Mouse (Mus musculus) MEL (cell line): ENCODE measurements at regions not wholly inside any gene's neighbourhood (a gene's known extent, or its start where the extent isn't known, plus 50 kb on each side); places are given as distances from the start of the nearest gene placed in this dataset.

ENCODE experiments used
- DNase-seq: peaks from one replicate; pipeline ENCODE4 v3.0.0; 2011; ENCODE audit warnings: low read depth, low spot score
- H3K27ac ChIP-seq: 2 replicates; pipeline ENCODE4 v1.5.1; 2012; ENCODE audit warnings: low read depth, mild to moderate bottlenecking, control low read depth, low read length, moderate library complexity; ENCODE audit not compliant: control insufficient read depth
- H3K27me3 ChIP-seq, 2 experiments: fragments of 150-350 bp in 1 of 2; sonication (generic) in 1 of 2; 2 replicates each; pipeline ENCODE4 v1.6.1; 2012; ENCODE audit warnings: low read length in 2 of 2, mild to moderate bottlenecking in 2 of 2, improper control_type of control experiment in 1 of 2, moderate library complexity in 1 of 2; ENCODE audit not compliant: insufficient read depth in 2 of 2, control insufficient read depth in 1 of 2
- H3K36me3 ChIP-seq, 2 experiments: 2 replicates each; pipeline ENCODE4 v1.6.1; 2012 to 2014; ENCODE audit warnings: low read length in 2 of 2, improper control_type of control experiment in 1 of 2, inconsistent platforms in 1 of 2, mild to moderate bottlenecking in 1 of 2; ENCODE audit not compliant: insufficient read depth in 2 of 2, control insufficient read depth in 1 of 2
- H3K4me1 ChIP-seq, 2 experiments: fragments of 150-350 bp in 1 of 2; sonication (generic) in 1 of 2; 2 replicates each; pipeline ENCODE4 v1.6.1; 2012; ENCODE audit warnings: low read length in 2 of 2, improper control_type of control experiment in 1 of 2, mild to moderate bottlenecking in 1 of 2; ENCODE audit not compliant: insufficient read depth in 2 of 2, control insufficient read depth in 1 of 2
- H3K4me3 ChIP-seq, 2 experiments: fragments of 150-350 bp in 1 of 2; sonication (generic) in 1 of 2; 2 replicates each; pipeline ENCODE4 v1.5.1; 2012; ENCODE audit warnings: low read depth in 2 of 2, low read length in 2 of 2, mild to moderate bottlenecking in 2 of 2, moderate library complexity in 2 of 2, control low read depth in 1 of 2, improper control_type of control experiment in 1 of 2; ENCODE audit not compliant: control insufficient read depth in 1 of 2, insufficient read depth in 1 of 2
- H3K79me2 ChIP-seq: 2 replicates; pipeline ENCODE4 v1.6.1; 2012; ENCODE audit warnings: mild to moderate bottlenecking, low read length, moderate library complexity; ENCODE audit not compliant: control insufficient read depth, poor library complexity, insufficient read depth
- H3K9ac ChIP-seq: 2 replicates; pipeline ENCODE4 v1.6.1; 2012; ENCODE audit warnings: low read depth, mild to moderate bottlenecking, control low read depth, low read length, moderate library complexity; ENCODE audit not compliant: control insufficient read depth, poor library complexity, severe bottlenecking
- H3K9me3 ChIP-seq: fragments of 150-350 bp; sonication (generic); replicated peaks from 2 replicates; pipeline ENCODE4 v1.6.1; 2012; ENCODE audit warnings: mild to moderate bottlenecking, low read length, improper control_type of control experiment, moderate library complexity; ENCODE audit not compliant: insufficient read depth
- BHLHE40 ChIP-seq: IDR thresholded peaks from 2 replicates; pipeline ENCODE4 v1.6.1; 2012; ENCODE audit warnings: low read depth, mild to moderate bottlenecking, inconsistent platforms, low read length, improper control_type of control experiment, borderline replicate concordance
- CHD2 ChIP-seq: IDR thresholded peaks from 2 replicates; pipeline ENCODE4 v1.6.1; 2011; ENCODE audit warnings: low read length, improper control_type of control experiment
- E2F4 ChIP-seq: IDR thresholded peaks from 2 replicates; pipeline ENCODE4 v1.6.1; 2011; ENCODE audit warnings: low read depth, low read length, improper control_type of control experiment, borderline replicate concordance
- ELF1 ChIP-seq: IDR thresholded peaks from 2 replicates; pipeline ENCODE4 v1.6.1; 2014; ENCODE audit warnings: low read depth, mild to moderate bottlenecking, inconsistent platforms, low read length, improper control_type of control experiment, moderate library complexity
- HCFC1 ChIP-seq: IDR thresholded peaks from 2 replicates; pipeline ENCODE4 v1.6.1; 2012; ENCODE audit warnings: low read depth, mild to moderate bottlenecking, inconsistent platforms, low read length, improper control_type of control experiment, moderate library complexity
- JUND ChIP-seq: IDR thresholded peaks from 2 replicates; pipeline ENCODE4 v1.6.1; 2011; ENCODE audit warnings: low read depth, mild to moderate bottlenecking, improper control_type of control experiment, low read length
- MAFK ChIP-seq: IDR thresholded peaks from 2 replicates; pipeline ENCODE4 v1.6.1; 2011; ENCODE audit warnings: low read depth, mild to moderate bottlenecking, low read length, improper control_type of control experiment, borderline replicate concordance
- MXI1 ChIP-seq: IDR thresholded peaks from 2 replicates; pipeline ENCODE4 v1.6.1; 2011; ENCODE audit warnings: mild to moderate bottlenecking, low read depth, low read length, improper control_type of control experiment
- MYB ChIP-seq: IDR thresholded peaks from 2 replicates; pipeline ENCODE4 v1.6.1; 2011; ENCODE audit warnings: mild to moderate bottlenecking, low read depth, low read length, improper control_type of control experiment
- MYC ChIP-seq: IDR thresholded peaks from 2 replicates; pipeline ENCODE4 v1.6.1; 2011; ENCODE audit warnings: low read depth, mild to moderate bottlenecking, low read length, improper control_type of control experiment, moderate library complexity
- NELFE ChIP-seq: IDR thresholded peaks from 2 replicates; pipeline ENCODE4 v1.6.1; 2011; ENCODE audit warnings: low read depth, low read length, improper control_type of control experiment
- POLR2A ChIP-seq, 2 experiments: IDR thresholded peaks; 2 replicates each; pipeline ENCODE4 v1.6.1; 2011 to 2012; ENCODE audit warnings: low read length in 2 of 2, mild to moderate bottlenecking in 2 of 2, control low read depth in 1 of 2, improper control_type of control experiment in 1 of 2, low read depth in 1 of 2, moderate library complexity in 1 of 2; ENCODE audit not compliant: control insufficient read depth in 1 of 2, insufficient read depth in 1 of 2, poor library complexity in 1 of 2
- POLR2AphosphoS2 ChIP-seq: IDR thresholded peaks from 2 replicates; pipeline ENCODE4 v1.6.1; 2011; ENCODE audit warnings: low read length, improper control_type of control experiment
- POLR2AphosphoS5 ChIP-seq: IDR thresholded peaks from 2 replicates; pipeline ENCODE4 v1.6.1; 2012; ENCODE audit warnings: low read depth, borderline replicate concordance, mild to moderate bottlenecking, inconsistent platforms, low read length, moderate library complexity, mixed read lengths
- RCOR1 ChIP-seq: IDR thresholded peaks from 2 replicates; pipeline ENCODE4 v1.6.1; 2012; ENCODE audit warnings: low read depth, mild to moderate bottlenecking, inconsistent platforms, low read length, improper control_type of control experiment
- TBP ChIP-seq: IDR thresholded peaks from 2 replicates; pipeline ENCODE4 v1.8.0; 2011; ENCODE audit warnings: low read depth, low read length, improper control_type of control experiment
- TCF12 ChIP-seq: IDR thresholded peaks from 2 replicates; pipeline ENCODE4 v1.6.1; 2014; ENCODE audit warnings: low read depth, mild to moderate bottlenecking, inconsistent platforms, low read length, improper control_type of control experiment, moderate library complexity
- ZC3H11A ChIP-seq: IDR thresholded peaks from 2 replicates; pipeline ENCODE4 v1.6.1; 2012; ENCODE audit warnings: low read depth, mild to moderate bottlenecking, inconsistent platforms, low read length, improper control_type of control experiment
- ZNF384 ChIP-seq: IDR thresholded peaks from 2 replicates; pipeline ENCODE4 v1.6.1; 2012; ENCODE audit warnings: low read depth, mild to moderate bottlenecking, inconsistent platforms, low read length, improper control_type of control experiment

DNA sequence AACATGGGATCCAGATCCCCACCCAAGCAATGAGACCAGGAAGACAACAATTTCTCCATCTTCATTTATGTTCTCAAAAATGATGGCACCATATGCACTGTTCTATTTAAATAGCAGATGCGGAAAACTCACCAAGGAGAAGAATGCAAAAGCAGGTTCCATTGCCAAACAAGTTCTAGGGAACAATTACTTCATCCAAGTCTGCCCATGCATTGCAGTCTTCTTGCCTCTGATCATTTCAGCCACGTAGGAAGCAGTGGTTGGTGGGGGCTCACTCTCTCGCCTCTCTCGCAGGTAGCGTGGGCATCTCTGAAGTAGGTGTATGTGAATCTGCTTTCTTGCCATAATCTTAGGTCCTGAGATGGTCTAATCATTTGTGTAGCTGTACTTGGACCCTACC, 557.5 kb upstream of the Id2 start:
- H3K9me3 ChIP-seq: no peaks in the 10 kb centered on the region
- no peaks in the 10 kb centered on the region for H3K4me1 ChIP-seq
- H3K36me3 ChIP-seq: no peaks in the 10 kb centered on the region
- no peak overlapping the region for H3K4me3 ChIP-seq
- DNase-seq: no peak
- TF ChIP-seq POLR2AphosphoS5 (no peak), ZNF384 (no peak), ZC3H11A (no peak), JUND (no peak), MYB (no peak), MYC (no peak), TBP (no peak), RCOR1 (no peak), CHD2 (no peak), MAFK (no peak), TCF12 (no peak), POLR2AphosphoS2 (no peak), BHLHE40 (no peak), HCFC1 (no peak), NELFE (no peak), MXI1 (no peak)
- TF ChIP-seq, all 39 proteins: peak for 0
- Histone ChIP-seq H3K79me2 (no peaks in the 10 kb centered on the region), H3K27ac (no peak overlapping the region), H3K27me3 (no peaks in the 10 kb centered on the region; a peak in 1 of 4 replicates), H3K9ac (no peak overlapping the region)

DNA sequence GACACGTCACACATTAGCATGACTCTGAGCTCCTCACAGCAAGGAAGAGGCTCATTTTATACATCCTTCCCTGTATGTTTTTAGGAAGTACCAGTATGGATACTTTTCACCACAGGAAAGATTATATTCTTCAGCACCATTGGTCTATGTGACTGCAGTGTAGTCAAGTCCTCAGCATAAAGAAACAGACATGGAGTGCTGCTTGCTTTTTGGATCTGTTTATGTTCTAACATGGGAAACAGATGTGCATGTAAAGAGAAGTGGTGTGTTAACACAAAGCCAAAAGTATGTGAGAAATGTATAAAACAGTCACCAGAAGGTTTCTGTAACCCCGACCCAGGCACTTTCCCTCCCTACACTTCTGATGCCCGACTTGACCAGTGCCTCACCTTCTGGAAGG, 553.3 kb upstream of the Id2 start:
- H3K36me3 ChIP-seq: no peaks in the 10 kb centered on the region
- TF ChIP-seq POLR2A (IDR thresholded peaks at IDR 0.05; ENCODE audit: control insufficient read depth in 1 of 2, insufficient read depth in 1 of 2, low read depth in 1 of 2, low read length in 2 of 2, poor library complexity in 1 of 2): no peak
- no peak for TF ChIP-seq NELFE
- TF ChIP-seq, all 39 proteins: peak for 0
- Histone ChIP-seq H3K9ac (no peak overlapping the region), H3K27me3 (no peaks in the 10 kb centered on the region; a peak in 1 of 4 replicates), H3K4me1 (no peaks in the 10 kb centered on the region), H3K4me3 (no peak overlapping the region), H3K9me3 (no peaks in the 10 kb centered on the region), H3K27ac (no peak overlapping the region), H3K79me2 (no peaks in the 10 kb centered on the region)
- no peak for DNase-seq

DNA sequence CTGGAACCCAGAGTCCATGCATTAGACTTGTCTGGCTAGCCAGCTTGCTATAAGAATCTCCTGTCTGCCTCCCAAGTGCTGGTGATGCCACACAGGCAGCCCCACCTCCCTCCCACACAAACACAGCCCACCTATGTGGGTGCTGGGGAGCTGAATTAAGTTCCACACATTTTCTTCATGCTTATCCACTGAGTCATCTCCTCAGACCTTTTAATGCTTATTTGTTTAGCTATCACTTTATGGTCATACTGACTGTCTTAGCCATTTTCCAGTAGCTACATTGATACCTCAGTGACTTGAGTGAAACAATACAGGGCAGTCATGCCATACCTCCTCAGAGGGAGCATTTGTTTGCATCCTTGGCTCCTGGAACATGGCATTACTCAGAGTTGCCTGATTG, 531.1 kb upstream of the Id2 start:
- H3K9me3 ChIP-seq: no peaks in the 10 kb centered on the region
- H3K9ac ChIP-seq: no peak overlapping the region
- TF ChIP-seq E2F4 (no peak), ELF1 (no peak)
- TF ChIP-seq, all 39 proteins: peak for 0
- H3K4me1 ChIP-seq: no peaks in the 10 kb centered on the region
- no peaks in the 10 kb centered on the region for H3K36me3 ChIP-seq
- no peak for DNase-seq
- no peak overlapping the region for H3K27ac ChIP-seq
- no peaks in the 10 kb centered on the region for H3K79me2 ChIP-seq
- no peaks in the 10 kb centered on the region for H3K27me3 ChIP-seq
- no peak overlapping the region for H3K4me3 ChIP-seq
